Mouse (Mus musculus) spleen, adult 2 months (tissue): ENCODE data around the gene Gtf2ird2. TPM values are rescaled to one million over a fixed set of nuclear protein-coding genes. Genes with fewer than 3 reads are reported as not detected.
A peak's percentile ranks its signal among the peaks of the same experiment; 100 is the strongest.

Source experiments
- DNase-seq, 2 experiments: peaks; one replicate each; pipeline versions ENCODE4 v3.0.0 to v3.0.0-alpha.2; 2012 to 2021; ENCODE audit warnings: low spot score in 2 of 2, low read depth in 1 of 2
- H3K27ac ChIP-seq: fragments of 200-500 bp; 2 replicates; pipeline ENCODE4 v1.5.1; 2012; ENCODE audit warnings: low read length, inconsistent platforms; ENCODE audit not compliant: insufficient read depth
- H3K27me3 ChIP-seq: fragments of 200-500 bp; 2 replicates; pipeline ENCODE4 v1.6.1; 2012; ENCODE audit warnings: mild to moderate bottlenecking, moderate library complexity, low read length, inconsistent platforms; ENCODE audit not compliant: control insufficient read depth, insufficient read depth
- H3K36me3 ChIP-seq: fragments of 200-500 bp; 2 replicates; pipeline ENCODE4 v1.6.1; 2012; ENCODE audit warnings: mild to moderate bottlenecking, low read length, inconsistent platforms; ENCODE audit not compliant: control insufficient read depth, insufficient read depth
- H3K4me1 ChIP-seq: fragments of 200-500 bp; 2 replicates; pipeline ENCODE4 v1.6.1; 2011; ENCODE audit warnings: inconsistent platforms; ENCODE audit not compliant: control insufficient read depth, insufficient read depth, insufficient read length
- H3K4me3 ChIP-seq: fragments of 200-500 bp; 2 replicates; pipeline ENCODE4 v1.5.1; 2011; ENCODE audit warnings: mild to moderate bottlenecking, inconsistent platforms; ENCODE audit not compliant: insufficient read depth, insufficient read length; ENCODE audit errors: extremely low read depth
- CTCF ChIP-seq: fragments of 200-500 bp; IDR thresholded peaks from 2 replicates; pipeline ENCODE4 v1.5.1; 2011; ENCODE audit warnings: mild to moderate bottlenecking, inconsistent platforms; ENCODE audit not compliant: insufficient read depth, insufficient read length, insufficient replicate concordance; ENCODE audit errors: extremely low read depth
- POLR2A ChIP-seq: fragments of 200-500 bp; IDR thresholded peaks from 2 replicates; pipeline ENCODE4 v1.6.1; 2011; ENCODE audit warnings: low read depth, low read length, inconsistent platforms
- WGBS: fragments of 180-500 bp; shearing (Covaris S2); methylation state at CpG from one replicate; pipeline ENCODE4 v1.1.7; 2018; 5-methylcytosine and 5-hydroxymethylcytosine counted together
- polyA plus RNA-seq: library from polyadenylated mRNA; depleted of rRNA; stranded (reverse); fragments of >200 nt; gene quantifications from 2 replicates; pipeline ENCODE4 v1.2.3, GENCODE M21; 2012; rRNA removed

Gtf2ird2 gene
- polyA plus RNA-seq = 6.4 and 7.7 TPM in 2 replicates

DNA sequence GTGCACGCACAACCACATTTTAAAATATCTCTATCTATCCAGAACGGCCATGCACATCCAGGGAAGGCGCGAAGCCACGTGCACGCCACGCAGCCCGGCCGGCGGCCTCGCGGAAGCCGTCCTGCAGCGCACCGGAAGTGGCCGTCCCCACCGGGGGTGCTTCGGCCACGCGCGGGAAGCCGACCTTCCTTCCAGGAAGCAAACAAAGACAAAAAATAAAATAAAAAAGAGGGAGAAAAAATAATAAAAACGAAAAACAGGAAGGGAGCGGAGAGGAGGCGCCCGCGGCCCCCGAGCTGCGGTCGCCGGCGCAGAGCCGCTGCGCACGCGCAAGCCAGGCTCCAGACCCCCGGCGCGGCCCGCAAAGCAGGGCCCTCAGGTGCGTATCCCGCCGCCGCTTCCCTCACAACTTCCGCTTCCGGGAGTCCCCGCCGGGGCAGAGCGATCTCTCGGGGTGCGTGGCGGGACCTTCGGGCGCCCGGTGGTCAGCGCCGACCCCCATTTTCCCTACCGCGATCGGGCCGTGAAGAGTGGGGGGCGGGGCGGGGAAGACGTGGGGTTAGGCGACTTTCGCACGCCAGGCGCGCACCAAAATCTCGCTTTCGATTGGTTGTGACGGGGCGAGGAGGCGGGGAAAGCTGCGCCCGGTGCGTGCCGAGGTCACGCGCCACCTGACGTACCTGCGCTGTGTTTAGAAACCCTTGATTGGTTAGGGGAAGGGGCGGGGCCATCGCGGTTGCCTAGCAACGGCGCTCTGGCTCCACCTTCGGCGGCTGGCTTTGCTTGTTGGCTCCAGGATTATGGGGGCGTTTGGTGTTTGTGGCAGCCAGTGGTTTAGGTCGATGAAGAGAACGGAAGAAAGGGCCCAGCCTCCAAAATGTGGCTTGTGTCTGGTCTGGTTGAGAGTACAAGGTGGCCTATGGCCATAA lies at the start of gene Gtf2ird2:
TSS of gene Gtf2ird2 (plus strand) at position 140 of the 929 bp plus-strand sequence.
- WGBS = under 1% methylated on average over 92 of the region's 92 CpGs
- no peaks in the 10 kb centered on the region for H3K36me3 ChIP-seq
- peaks cover 14% of the 10 kb centered on the region for H3K4me1 ChIP-seq
- no peak; the same call in 1 of the 2 replicates for TF ChIP-seq POLR2A
- TF ChIP-seq CTCF = no peak
- peak within 1 kb of the TSS; percentile 97 for H3K27ac ChIP-seq
- no peaks in the 10 kb centered on the region for H3K27me3 ChIP-seq
- H3K4me3 ChIP-seq = peak within 1 kb of the TSS; percentile 88
- DNase-seq = peak; percentile 97 to 99

DNA sequence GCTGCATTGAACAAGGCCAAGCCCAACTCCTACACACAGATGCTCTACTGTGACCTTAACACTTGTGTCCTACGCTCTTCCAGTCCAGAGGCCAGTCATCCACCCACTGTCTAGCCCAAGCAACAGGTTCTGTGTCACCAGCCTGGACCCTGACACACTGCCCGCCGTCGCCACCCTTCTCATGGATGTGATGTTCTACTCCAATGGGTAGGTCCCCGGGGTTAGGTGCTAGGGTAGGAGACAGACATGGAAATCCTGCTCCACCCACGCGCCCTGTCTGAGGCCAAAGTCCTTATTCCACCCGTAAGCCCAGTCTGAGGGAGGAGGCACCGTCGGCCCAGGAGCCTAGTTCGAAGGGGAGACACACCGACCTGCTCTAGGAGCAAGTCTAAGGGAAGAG lies 47.8 kb upstream of the Gtf2ird2 start:
- Histone ChIP-seq H3K27ac (no peak overlapping the region), H3K4me3 (no peak overlapping the region), H3K27me3 (no peaks in the 10 kb centered on the region), H3K36me3 (no peaks in the 10 kb centered on the region), H3K4me1 (no peaks in the 10 kb centered on the region)
- 98% methylated on average over 12 of the region's 12 CpGs for WGBS
- no peak for TF ChIP-seq CTCF
- TF ChIP-seq POLR2A = no peak
- no peak for DNase-seq

DNA sequence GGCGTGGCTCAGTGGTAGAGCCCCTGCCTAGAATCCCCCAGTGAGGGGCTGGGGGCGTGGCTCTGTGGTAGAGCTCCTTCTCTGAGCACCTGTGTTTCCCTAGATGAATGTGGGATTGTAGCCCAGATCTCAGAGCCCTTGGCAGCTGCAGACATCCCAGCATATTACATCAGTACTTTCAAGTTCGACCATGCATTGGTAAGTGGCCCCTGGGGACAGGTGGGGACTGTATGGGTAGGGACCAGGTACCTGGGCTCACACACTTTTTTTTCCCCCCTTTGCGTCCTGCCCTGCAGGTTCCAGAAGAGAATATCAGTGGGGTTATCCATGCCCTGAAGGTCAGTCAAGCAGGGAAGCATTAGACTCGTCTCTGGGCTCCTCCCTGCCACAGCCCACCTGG lies 45.9 kb upstream of the Gtf2ird2 start:
- Histone ChIP-seq H3K36me3 (no peaks in the 10 kb centered on the region), H3K4me3 (no peak overlapping the region), H3K27me3 (no peaks in the 10 kb centered on the region), H3K27ac (no peak overlapping the region), H3K4me1 (no peaks in the 10 kb centered on the region)
- DNase-seq = no peak
- WGBS = 85% methylated on average over 5 of the region's 5 CpGs
- TF ChIP-seq POLR2A (no peak), CTCF (no peak)

DNA sequence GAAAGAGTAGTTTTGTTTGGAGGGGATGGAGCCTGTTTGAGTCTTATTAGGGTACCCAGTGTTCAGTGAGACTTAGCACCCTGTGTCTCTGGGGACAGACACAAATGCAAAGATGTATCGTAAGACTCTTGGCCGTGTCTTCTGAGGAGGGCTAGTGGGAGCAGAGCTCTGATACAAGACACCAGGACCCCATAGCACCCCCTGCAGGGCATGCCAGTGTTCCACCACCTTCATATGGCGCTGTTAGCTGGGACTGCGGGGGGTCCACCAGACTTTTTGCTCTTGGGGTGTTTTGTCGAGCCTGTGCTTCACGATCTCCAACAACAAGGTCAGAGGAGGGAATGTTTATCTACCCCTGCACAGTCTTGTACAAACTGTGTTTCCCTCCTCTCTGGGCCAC lies 44.4 kb upstream of the Gtf2ird2 start:
- H3K36me3 ChIP-seq = no peaks in the 10 kb centered on the region
- no peak for TF ChIP-seq POLR2A
- no peak for TF ChIP-seq CTCF
- no peaks in the 10 kb centered on the region for H3K27me3 ChIP-seq
- no peak overlapping the region for H3K27ac ChIP-seq
- H3K4me1 ChIP-seq = no peaks in the 10 kb centered on the region
- no peak for DNase-seq
- H3K4me3 ChIP-seq = no peak overlapping the region
- 89% methylated on average over 6 of the region's 6 CpGs for WGBS

DNA sequence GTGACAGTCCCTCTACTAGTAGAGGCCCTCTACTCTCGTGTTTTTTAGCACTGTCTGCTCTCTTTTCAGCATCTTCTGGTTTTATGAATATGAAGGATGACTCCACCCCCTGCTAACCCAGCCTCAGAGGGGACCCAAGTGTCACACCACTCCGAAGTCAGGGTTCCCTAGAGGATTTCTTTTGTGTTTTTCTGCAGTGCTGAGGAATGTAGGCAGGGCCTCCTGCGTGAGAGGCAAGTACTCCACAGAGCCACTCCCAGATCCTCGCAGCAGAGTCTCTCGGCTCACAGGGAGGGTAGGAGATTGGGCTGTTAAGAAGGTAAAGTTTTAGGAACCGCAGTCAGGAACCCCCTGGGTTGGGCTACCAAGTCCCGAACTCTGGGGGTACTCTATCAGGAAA lies 42.6 kb upstream of the Gtf2ird2 start:
- WGBS = 88% methylated on average over 7 of the region's 7 CpGs
- no peak for DNase-seq
- Histone ChIP-seq H3K4me1 (no peaks in the 10 kb centered on the region), H3K4me3 (no peak overlapping the region), H3K36me3 (no peaks in the 10 kb centered on the region), H3K27ac (no peak overlapping the region), H3K27me3 (no peaks in the 10 kb centered on the region)
- TF ChIP-seq POLR2A (no peak), CTCF (no peak)

DNA sequence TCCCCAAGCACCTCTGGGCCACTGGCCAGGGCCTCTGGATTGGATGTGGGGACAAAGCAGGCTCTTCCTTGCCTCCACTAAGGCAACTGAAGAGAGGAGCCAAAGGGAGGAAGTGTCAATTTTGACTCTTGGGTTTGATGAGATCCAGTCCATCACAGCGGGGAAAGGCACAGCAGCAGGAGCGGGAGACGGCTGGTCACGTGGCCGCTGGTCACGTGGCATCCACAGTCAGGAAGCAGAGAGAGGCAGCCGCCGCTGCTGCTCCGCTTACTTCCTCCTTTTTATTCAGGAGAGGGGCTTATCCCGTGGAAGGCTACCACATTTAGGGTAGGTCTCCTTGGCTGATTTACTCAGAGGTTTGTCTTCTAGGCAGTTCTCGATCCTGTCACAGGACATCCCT lies 41.4 kb upstream of the Gtf2ird2 start:
- H3K4me1 ChIP-seq = no peaks in the 10 kb centered on the region
- no peaks in the 10 kb centered on the region for H3K27me3 ChIP-seq
- H3K27ac ChIP-seq = no peak overlapping the region
- 91% methylated on average over 11 of the region's 11 CpGs for WGBS
- no peaks in the 10 kb centered on the region; the same call in 1 of the 2 replicates for H3K36me3 ChIP-seq
- H3K4me3 ChIP-seq = no peak overlapping the region
- no peak for DNase-seq
- TF ChIP-seq POLR2A = no peak
- no peak for TF ChIP-seq CTCF

DNA sequence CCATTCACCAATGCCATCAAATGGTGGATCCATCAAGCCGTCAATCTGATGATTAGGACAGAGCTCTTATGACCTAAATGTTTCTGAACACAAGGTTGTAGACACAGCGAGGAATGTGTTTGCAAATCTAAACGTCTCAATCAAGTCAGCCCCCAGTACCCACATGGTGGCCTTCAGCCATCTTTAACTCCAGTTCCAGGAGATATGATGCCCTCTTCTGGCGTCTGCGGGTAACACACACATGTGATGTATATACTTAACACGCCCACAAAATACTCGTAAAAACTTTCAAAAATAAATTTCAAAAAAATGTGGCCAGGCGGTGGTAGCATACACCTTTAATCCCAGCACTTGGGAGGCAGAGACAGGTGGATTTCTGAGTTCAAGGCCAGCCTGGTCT lies 38.8 kb upstream of the Gtf2ird2 start:
- WGBS = 94% methylated on average over 8 of the region's 8 CpGs
- no peaks in the 10 kb centered on the region for H3K4me1 ChIP-seq
- TF ChIP-seq POLR2A (no peak), CTCF (no peak)
- H3K36me3 ChIP-seq = peaks cover 8% of the 10 kb centered on the region
- no peak overlapping the region for H3K27ac ChIP-seq
- no peak overlapping the region for H3K4me3 ChIP-seq
- DNase-seq = no peak
- H3K27me3 ChIP-seq = no peaks in the 10 kb centered on the region
